Mouse (Mus musculus) heart, embryonic 13.5 days (tissue): Measurements from ENCODE around the gene Cdk8. TPM values are rescaled to one million over a fixed set of nuclear protein-coding genes. Genes with fewer than 3 reads are reported as not detected.

Experiments
- ATAC-seq: fragments of 200-750 bp; cut with Nextera tagmentation; 2 replicates; pipeline ENCODE4 v1.8.0; 2017; ENCODE audit warnings: moderate TSS enrichment; ENCODE audit not compliant: insufficient number of reproducible peaks, low FRiP score, low TSS enrichment; ENCODE audit errors: extremely low read depth
- H3K27ac ChIP-seq: fragments of 300-500 bp; sonication (generic); replicated peaks from 2 replicates; pipeline ENCODE4 v1.5.1; 2015; ENCODE audit warnings: moderate library complexity, mild to moderate bottlenecking, inconsistent platforms
- H3K27me3 ChIP-seq: fragments of 300-500 bp; sonication (generic); replicated peaks from 2 replicates; pipeline ENCODE4 v1.6.1; 2015; ENCODE audit warnings: mild to moderate bottlenecking, inconsistent platforms
- H3K36me3 ChIP-seq: fragments of 300-500 bp; sonication (generic); 2 replicates; pipeline ENCODE4 v1.6.1; 2015; ENCODE audit warnings: mild to moderate bottlenecking, inconsistent platforms
- H3K4me1 ChIP-seq: fragments of 300-500 bp; sonication (generic); 2 replicates; pipeline ENCODE4 v1.6.1; 2015; ENCODE audit warnings: inconsistent platforms
- H3K4me2 ChIP-seq: fragments of 300-500 bp; sonication (generic); 2 replicates; pipeline ENCODE4 v1.6.1; 2015; ENCODE audit warnings: inconsistent platforms, mild to moderate bottlenecking, moderate library complexity
- H3K4me3 ChIP-seq: fragments of 300-500 bp; sonication (generic); 2 replicates; pipeline ENCODE4 v1.5.1; 2015; ENCODE audit warnings: moderate library complexity, mild to moderate bottlenecking, inconsistent platforms
- H3K9ac ChIP-seq: fragments of 300-500 bp; sonication (generic); 2 replicates; pipeline ENCODE4 v1.6.1; 2015; ENCODE audit warnings: inconsistent platforms, mild to moderate bottlenecking, moderate library complexity
- H3K9me3 ChIP-seq: fragments of 300-500 bp; sonication (generic); 2 replicates; pipeline ENCODE4 v1.6.1; 2016; ENCODE audit warnings: inconsistent platforms
- WGBS: fragments of 180-500 bp; shearing (Covaris S2); methylation state at CpG from one replicate; pipeline ENCODE4 v1.1.7; 2015; ENCODE audit warnings: mixed read lengths; 5-methylcytosine and 5-hydroxymethylcytosine counted together
- polyA plus RNA-seq: library from polyadenylated mRNA; unstranded; fragments of >200 nt; fragmentation: Nextera tagmentation; extraction: Ambion mirVana; gene quantifications from 2 replicates; pipeline ENCODE4 v1.2.1, GENCODE M21; 2015

Gene Cdk8
- polyA plus RNA-seq, 1 experiment from 2014 or later = 10.5 TPM

- H3K4me2 ChIP-seq = no peak overlapping the region
- no peak for ATAC-seq
- H3K4me3 ChIP-seq = no peak overlapping the region
- H3K4me1 ChIP-seq = peaks cover 47% of the 10 kb centered on the region
- WGBS = 65% methylated on average over 1 of the region's 1 CpGs
- H3K27ac ChIP-seq = no peak overlapping the region
- no peak overlapping the region for H3K9ac ChIP-seq
- H3K27me3 ChIP-seq = no peaks in the 10 kb centered on the region
- peaks cover 10% of the 10 kb centered on the region; the same call in 1 of the 2 replicates for H3K36me3 ChIP-seq
- no peaks in the 10 kb centered on the region for H3K9me3 ChIP-seq
These were observed 3.3 kb downstream of the Cdk8 start for GRCm38 (mm10) chr5:146234336-146234735.

- H3K9me3 ChIP-seq = no peaks in the 10 kb centered on the region
- peaks cover 49% of the 10 kb centered on the region for H3K4me1 ChIP-seq
- no peak for ATAC-seq
- peaks cover 10% of the 10 kb centered on the region; the same call in 1 of the 2 replicates for H3K36me3 ChIP-seq
- H3K27me3 ChIP-seq = no peaks in the 10 kb centered on the region
- no peak overlapping the region for H3K4me2 ChIP-seq
- no peak overlapping the region for H3K27ac ChIP-seq
- WGBS = 86% methylated on average over 10 of the region's 10 CpGs
- H3K4me3 ChIP-seq = no peak overlapping the region
- H3K9ac ChIP-seq = no peak overlapping the region
These were observed 7.2 kb downstream of the Cdk8 start for GRCm38 (mm10) chr5:146238274-146238673.

- H3K9ac ChIP-seq = no peak overlapping the region
- no peak for ATAC-seq
- H3K9me3 ChIP-seq = no peaks in the 10 kb centered on the region
- H3K27ac ChIP-seq = no peak overlapping the region
- H3K4me1 ChIP-seq = peaks cover 39% of the 10 kb centered on the region
- peaks cover 9% of the 10 kb centered on the region; the same call in 1 of the 2 replicates for H3K36me3 ChIP-seq
- no peak overlapping the region for H3K4me2 ChIP-seq
- H3K4me3 ChIP-seq = no peak overlapping the region
- 91% methylated on average over 2 of the region's 2 CpGs for WGBS
- H3K27me3 ChIP-seq = no peaks in the 10 kb centered on the region
These were observed 9.7 kb downstream of the Cdk8 start for GRCm38 (mm10) chr5:146240771-146241170.

- 85% methylated on average over 3 of the region's 3 CpGs for WGBS
- H3K4me3 ChIP-seq = no peak overlapping the region
- H3K9me3 ChIP-seq = no peaks in the 10 kb centered on the region
- no peaks in the 10 kb centered on the region for H3K27me3 ChIP-seq
- H3K36me3 ChIP-seq = peaks cover 5% of the 10 kb centered on the region; the same call in 1 of the 2 replicates
- no peak overlapping the region for H3K4me2 ChIP-seq
- H3K27ac ChIP-seq = no peak overlapping the region
- no peak for ATAC-seq
- peaks cover 34% of the 10 kb centered on the region for H3K4me1 ChIP-seq
- no peak overlapping the region for H3K9ac ChIP-seq
These were observed 10.2 kb downstream of the Cdk8 start for GRCm38 (mm10) chr5:146241202-146241601.

- 87% methylated on average over 4 of the region's 4 CpGs for WGBS
- H3K9ac ChIP-seq = no peak overlapping the region
These were observed 14.2 kb downstream of the Cdk8 start for GRCm38 (mm10) chr5:146245193-146245592.

GRCm38 (mm10) chr5:146245646-146246370, 14.8 kb downstream of the Cdk8 start:
- Histone ChIP-seq H3K9me3 (no peaks in the 10 kb centered on the region), H3K4me1 (peaks cover 52% of the 10 kb centered on the region), H3K27me3 (no peaks in the 10 kb centered on the region), H3K27ac (no peak overlapping the region), H3K4me2 (no peak overlapping the region), H3K9ac (no peak overlapping the region), H3K4me3 (no peak overlapping the region), H3K36me3 (no peaks in the 10 kb centered on the region)
- WGBS = 83% methylated on average over 7 of the region's 7 CpGs
- ATAC-seq = no peak

More at GRCm38 (mm10) chr5:146245193-146245592, 14.2 kb downstream of the Cdk8 start:
- Histone ChIP-seq H3K9me3 (no peaks in the 10 kb centered on the region), H3K4me3 (no peak overlapping the region), H3K4me2 (no peak overlapping the region), H3K27ac (no peak overlapping the region), H3K36me3 (no peaks in the 10 kb centered on the region), H3K4me1 (peaks cover 46% of the 10 kb centered on the region), H3K27me3 (no peaks in the 10 kb centered on the region)
- ATAC-seq = no peak

- Histone ChIP-seq H3K27ac (no peak overlapping the region), H3K27me3 (no peaks in the 10 kb centered on the region), H3K36me3 (no peaks in the 10 kb centered on the region), H3K4me1 (peaks cover 58% of the 10 kb centered on the region), H3K4me2 (no peak overlapping the region), H3K9me3 (no peaks in the 10 kb centered on the region), H3K4me3 (no peak overlapping the region), H3K9ac (no peak overlapping the region)
- 96% methylated on average over 1 of the region's 1 CpGs for WGBS
- no peak for ATAC-seq
These were observed 15.4 kb downstream of the Cdk8 start for GRCm38 (mm10) chr5:146246386-146246785.

- no peak for ATAC-seq
- 49% methylated on average over 5 of the region's 5 CpGs for WGBS
These were observed 16.7 kb downstream of the Cdk8 start for GRCm38 (mm10) chr5:146247709-146248108.

GRCm38 (mm10) chr5:146248746-146249145, 17.7 kb downstream of the Cdk8 start:
- Histone ChIP-seq H3K27ac (no peak overlapping the region), H3K27me3 (no peaks in the 10 kb centered on the region), H3K9ac (no peak overlapping the region), H3K4me2 (no peak overlapping the region), H3K4me1 (peaks cover 52% of the 10 kb centered on the region), H3K9me3 (no peaks in the 10 kb centered on the region), H3K36me3 (no peaks in the 10 kb centered on the region), H3K4me3 (no peak overlapping the region)
- WGBS = 82% methylated on average over 10 of the region's 10 CpGs
- ATAC-seq = no peak

More at GRCm38 (mm10) chr5:146247709-146248108, 16.7 kb downstream of the Cdk8 start:
- Histone ChIP-seq H3K36me3 (no peaks in the 10 kb centered on the region), H3K27me3 (no peaks in the 10 kb centered on the region), H3K9ac (no peak overlapping the region), H3K27ac (no peak overlapping the region), H3K4me1 (peaks cover 56% of the 10 kb centered on the region), H3K4me2 (no peak overlapping the region), H3K9me3 (no peaks in the 10 kb centered on the region), H3K4me3 (no peak overlapping the region)

- Histone ChIP-seq H3K9ac (0 out of 2 replicates have a peak overlapping the region, but pooled peaks have one; percentile 21), H3K4me1 (peaks cover 48% of the 10 kb centered on the region), H3K4me3 (0 out of 2 replicates have a peak overlapping the region, but pooled peaks have one; percentile 15), H3K27ac (peak overlapping the region; percentile 46), H3K27me3 (no peaks in the 10 kb centered on the region), H3K9me3 (no peaks in the 10 kb centered on the region), H3K36me3 (0 out of 2 replicates have a peak, but pooled peaks cover 3% of the 10 kb centered on the region), H3K4me2 (peak overlapping the region; percentile 43)
- ATAC-seq = no peak; the same call in 1 of the 2 replicates
- 28% methylated on average over 12 of the region's 12 CpGs for WGBS
These were observed 19.5 kb downstream of the Cdk8 start for GRCm38 (mm10) chr5:146250369-146251075.

- H3K27ac ChIP-seq = no peak overlapping the region
These were observed 20.8 kb downstream of the Cdk8 start for GRCm38 (mm10) chr5:146251663-146252429.

More at GRCm38 (mm10) chr5:146251663-146252429, 20.8 kb downstream of the Cdk8 start:
- H3K9ac ChIP-seq = no peak overlapping the region
- H3K36me3 ChIP-seq = peaks cover 4% of the 10 kb centered on the region; the same call in 1 of the 2 replicates
- no peak overlapping the region for H3K4me2 ChIP-seq
- 70% methylated on average over 5 of the region's 5 CpGs for WGBS
- no peaks in the 10 kb centered on the region for H3K9me3 ChIP-seq
- no peaks in the 10 kb centered on the region for H3K27me3 ChIP-seq
- H3K4me3 ChIP-seq = no peak overlapping the region
- no peak for ATAC-seq
- peaks cover 45% of the 10 kb centered on the region for H3K4me1 ChIP-seq
